Mouse (Mus musculus) liver, embryonic 14 days (tissue): ENCODE data around the gene Tnfsfm13. TPM values are rescaled to one million over a fixed set of nuclear protein-coding genes. Genes with fewer than 3 reads are reported as not detected.

Experiments used
- polyA plus RNA-seq: library from polyadenylated mRNA; depleted of rRNA; stranded (reverse); fragments of >200 nt; gene quantifications from 2 replicates; pipeline ENCODE4 v1.2.3, GENCODE M21; 2012; rRNA removed

The Tnfsfm13 gene
- polyA plus RNA-seq, result 0.77 and 0.86 TPM in 2 replicates

DNA sequence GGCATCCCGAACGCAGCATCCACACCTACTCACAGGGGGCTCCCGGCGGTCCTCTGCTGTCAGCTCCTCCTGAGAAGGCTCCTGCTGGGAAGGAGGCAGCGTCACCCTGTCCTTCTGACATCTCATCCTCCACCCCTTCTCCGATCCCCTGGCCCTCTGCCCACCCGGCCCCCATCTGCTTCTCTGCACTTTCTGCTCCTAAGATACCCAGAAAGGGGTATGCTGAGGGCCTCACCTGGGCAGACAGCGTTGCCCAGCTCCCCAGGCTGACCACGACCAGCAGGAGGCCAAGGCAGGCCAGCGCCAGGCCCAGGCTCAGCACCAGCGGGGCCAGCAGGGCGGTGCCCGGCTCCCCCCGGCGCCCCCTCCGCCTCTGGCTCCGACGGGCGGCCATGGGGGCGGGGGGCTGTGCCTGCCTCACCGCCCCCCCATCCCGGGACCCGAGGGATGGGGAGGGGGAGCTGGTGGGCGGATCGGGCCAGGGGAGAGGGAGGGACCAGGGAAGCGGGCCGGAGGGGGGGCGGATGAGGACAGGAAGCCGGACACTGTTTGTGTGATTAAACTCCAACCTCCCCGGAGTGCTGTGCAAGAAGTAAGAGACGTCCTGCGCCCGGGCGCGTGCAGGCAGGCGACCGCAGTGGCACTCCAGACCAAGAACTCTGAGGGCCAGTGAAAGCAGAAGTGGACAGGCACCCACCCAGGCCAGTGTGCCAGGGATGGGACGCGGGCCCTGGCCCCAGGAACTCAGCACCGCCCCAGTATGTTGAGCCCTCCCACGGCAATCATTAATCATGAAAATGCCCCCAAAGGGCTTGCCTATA lies at the start of gene Tnfsfm13, which contains the start of gene Tnfsf12:
TSS of gene Tnfsfm13 (minus strand) at position 738 of the 821 bp plus-strand sequence.
TSS of gene Tnfsf12 (minus strand) at position 489 of the 821 bp plus-strand sequence.

DNA sequence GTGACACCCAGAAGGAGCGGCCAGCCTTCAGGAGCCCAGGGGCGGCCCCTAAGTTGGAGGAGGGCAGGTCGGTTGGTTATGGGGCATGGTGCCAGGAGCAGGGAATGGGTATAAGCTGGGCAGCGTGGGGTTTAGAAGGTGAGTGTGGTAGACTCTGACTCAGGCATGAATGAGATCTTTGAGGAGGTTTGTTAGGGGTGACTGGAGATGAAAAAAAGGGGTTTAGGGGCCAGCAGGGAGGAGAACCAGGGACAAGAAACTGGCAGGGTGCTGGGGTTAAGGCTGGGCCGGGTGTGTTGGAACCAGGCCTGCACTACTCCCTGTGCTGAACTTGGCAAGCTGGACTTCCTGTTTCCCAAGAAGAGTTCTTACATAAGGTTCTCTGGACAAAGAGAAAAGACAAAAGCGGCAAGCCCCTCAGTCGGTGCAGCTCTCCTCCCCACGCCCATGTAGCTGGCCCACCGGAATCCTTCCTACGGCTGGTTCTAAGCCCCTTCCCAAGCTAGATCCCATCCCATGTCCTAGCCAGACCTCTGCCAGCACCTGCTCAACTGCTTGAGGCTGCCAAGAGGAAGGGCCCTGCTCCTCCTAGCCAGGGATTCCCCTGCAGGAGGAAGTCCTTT lies 10.3 kb downstream of the Tnfsfm13 start, which contains the start of gene Tnfsf13:
TSS of gene Tnfsf13 (minus strand) at position 259 of the 623 bp plus-strand sequence.

DNA sequence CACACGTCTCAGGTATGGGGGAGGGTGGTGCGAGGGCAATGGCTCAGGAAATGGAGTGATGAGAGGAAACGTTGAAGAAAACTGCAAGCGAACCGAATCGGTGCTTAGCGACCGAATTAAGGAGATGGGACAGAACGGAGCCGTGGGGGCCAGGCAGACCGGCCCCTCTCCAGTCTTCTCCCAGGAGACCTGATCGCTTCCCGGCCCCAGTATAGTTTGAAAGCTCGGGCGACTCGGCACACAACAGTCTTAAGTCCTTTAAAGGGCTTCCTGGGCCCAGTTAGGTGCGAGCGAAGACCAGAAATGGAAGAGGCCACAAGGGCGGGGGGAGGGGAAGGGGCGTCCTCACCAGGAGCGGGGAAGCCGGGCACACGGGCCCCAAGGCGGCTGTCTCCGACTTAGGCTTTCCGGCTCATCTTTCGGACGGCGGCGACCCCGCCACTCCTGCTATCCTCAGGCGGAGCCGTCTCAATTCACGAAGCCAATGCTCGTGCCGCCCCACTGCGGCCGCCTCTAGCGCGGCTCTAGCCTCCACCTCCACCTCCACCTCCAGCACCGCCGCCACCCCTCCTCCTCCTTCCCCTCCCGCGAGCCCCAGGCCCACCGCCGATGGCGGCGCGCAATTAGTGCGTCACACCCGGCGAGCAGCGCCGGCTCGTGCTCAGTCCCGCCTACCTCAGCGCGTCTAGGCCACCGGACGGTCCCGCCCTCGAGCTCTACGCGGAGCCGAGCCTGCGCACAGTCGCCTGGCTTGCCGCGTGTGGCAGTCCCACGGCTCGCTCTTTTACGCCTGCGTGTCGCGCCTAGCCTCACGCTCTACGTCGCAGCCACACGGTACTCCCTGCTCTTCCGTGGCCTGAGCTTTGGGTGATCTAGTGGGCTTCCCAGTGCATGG lies 14.3 kb downstream of the Tnfsfm13 start, which contains the start of gene Senp3:
TSS of gene Senp3 (minus strand) at position 771 of the 895 bp plus-strand sequence.

DNA sequence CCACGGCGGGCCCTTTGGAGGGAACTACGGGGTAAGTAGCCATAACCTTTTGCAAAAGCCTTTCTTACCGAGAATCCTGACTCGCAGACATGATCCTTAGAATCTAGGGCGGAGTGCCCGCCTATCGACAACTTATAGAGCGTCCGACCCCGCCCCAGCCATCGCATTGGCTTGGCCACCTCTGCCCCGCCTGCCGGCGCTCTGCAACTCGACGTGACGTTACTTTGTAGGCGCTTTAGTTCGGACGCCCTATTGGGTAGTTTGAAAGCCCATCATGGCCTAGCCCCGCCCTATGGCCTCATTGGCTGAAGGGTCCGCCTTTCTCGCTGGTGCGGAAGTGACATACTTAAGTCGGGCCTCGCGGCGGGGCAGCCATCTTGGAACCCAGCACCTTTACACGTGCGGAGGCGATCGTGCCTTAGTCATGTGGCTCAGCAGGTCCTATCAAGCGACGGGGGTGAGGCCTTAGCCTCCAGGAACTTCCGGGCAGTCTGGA lies 23.6 kb downstream of the Tnfsfm13 start, which contains the start of gene Eif4a1:
TSS of gene Eif4a1 (minus strand) at position 213 of the 496 bp plus-strand sequence.

DNA sequence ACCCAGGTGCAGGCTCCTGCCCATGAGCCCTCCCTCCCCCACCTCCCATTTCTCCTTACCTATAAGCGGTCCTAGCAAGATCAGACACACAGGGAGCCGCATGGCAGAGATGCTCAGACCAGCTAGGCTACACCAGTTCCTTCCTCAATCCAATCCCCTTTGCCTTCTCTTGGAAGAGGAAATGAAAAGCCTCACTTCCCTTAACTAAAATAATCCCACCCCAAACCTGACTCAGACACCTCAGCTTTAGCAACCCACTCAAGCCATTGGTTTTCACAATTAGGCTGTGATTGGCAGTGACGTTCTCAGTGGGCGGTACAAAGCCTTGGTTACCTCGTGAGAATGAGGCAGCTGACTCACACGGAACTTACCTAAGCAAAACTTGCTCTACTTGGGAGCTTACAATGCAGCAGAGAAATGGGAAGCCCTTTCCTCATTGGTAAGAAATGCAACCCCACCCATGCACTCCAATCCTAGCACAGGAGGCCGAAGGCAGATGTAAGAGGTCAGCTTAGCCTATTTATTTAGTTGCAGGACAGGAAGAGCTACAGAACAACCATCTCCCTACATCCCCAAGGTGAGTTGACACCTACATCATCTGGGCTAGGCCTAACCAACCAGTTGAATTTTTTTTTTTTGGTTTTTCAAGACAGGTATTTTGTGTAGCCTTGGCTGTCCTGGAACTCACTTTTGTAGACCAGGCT lies 29.8 kb downstream of the Tnfsfm13 start, which contains the start of gene Cd68:
TSS of gene Cd68 (minus strand) at position 193 of the 704 bp plus-strand sequence.

DNA sequence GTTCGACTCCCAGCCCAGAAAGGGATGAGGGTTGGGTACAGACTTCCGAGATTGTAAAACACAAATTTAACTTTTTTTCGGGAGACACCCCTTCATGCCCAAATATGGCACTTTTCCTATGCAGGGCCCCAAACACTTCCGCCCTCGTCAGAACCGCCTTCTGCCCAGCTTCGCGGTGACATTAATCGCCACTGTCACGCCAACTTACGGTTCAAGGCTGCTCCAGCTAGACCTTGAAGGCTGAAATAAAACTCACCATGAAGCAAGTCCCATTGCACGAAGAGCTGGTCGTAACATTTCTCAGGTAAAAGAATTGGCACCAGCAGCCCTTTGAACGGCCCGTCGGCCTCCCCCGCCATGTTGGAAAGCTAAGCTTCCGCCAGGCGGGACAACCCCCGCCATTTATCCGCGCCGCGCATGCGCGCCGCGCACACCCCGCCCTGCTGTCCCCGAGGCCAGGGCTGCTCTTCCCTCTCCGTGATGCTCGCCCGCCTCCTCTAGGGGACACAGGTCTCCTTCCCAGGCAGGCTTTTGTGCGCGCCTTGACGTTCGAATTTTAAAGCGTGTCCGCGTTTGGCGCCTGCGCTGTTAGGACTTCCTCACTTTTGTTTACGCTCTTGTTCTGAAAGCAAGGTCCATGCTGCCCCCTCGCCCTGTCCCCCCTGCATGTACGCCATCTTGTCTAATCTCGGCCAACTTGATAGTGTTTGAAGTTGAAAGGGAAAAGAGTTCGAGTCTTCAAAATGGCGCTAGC lies 33.5 kb downstream of the Tnfsfm13 start, which contains the start of gene Mpdu1:
TSS of gene Mpdu1 (minus strand) at position 430 of the 754 bp plus-strand sequence.

DNA sequence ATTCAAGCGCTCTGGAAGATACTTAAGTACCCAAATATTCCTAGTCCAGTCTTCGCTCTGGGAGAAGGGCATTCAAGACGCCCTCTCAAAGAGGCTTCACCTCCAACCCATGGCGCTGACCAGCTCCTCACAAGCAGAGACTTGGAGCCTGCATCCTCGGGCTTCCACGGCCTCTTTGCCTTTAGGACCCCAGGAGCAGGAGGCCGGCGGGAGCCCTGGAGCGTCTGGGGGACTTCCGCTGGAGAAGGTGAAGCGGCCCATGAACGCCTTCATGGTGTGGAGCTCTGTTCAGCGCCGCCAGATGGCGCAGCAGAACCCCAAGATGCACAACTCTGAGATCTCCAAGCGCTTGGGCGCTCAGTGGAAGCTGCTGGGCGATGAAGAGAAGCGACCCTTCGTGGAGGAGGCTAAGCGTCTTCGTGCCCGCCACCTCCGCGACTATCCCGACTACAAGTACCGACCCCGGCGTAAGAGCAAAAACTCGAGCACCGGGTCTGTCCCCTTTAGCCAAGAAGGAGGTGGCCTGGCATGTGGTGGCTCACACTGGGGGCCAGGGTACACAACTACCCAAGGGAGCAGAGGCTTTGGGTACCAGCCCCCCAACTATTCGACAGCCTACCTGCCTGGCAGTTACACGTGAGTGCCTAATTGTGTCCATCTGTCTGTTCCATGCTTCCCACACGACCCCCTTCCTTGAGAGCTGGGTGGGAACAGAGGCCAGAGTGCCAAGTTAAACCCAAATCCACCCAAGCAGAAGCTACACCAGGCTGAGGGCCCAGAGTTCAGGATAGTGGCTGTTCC lies 40.4 kb downstream of the Tnfsfm13 start, which contains the start of gene Sox15:
TSS of gene Sox15 (plus strand) at position 51 of the 801 bp plus-strand sequence.

Other genes starting within 250 kb of the Tnfsfm13 start
- 0.01 and 0.06 TPM in 2 replicates for gene Dnah2, start 147.0 kb downstream of the Tnfsfm13 start, polyA plus RNA-seq
- gene Efnb3, start 135.9 kb downstream of the Tnfsfm13 start, polyA plus RNA-seq, result 0.90 and 0.99 TPM in 2 replicates
- gene Wrap53, start 115.8 kb downstream of the Tnfsfm13 start, polyA plus RNA-seq, result 8.8 and 10.8 TPM in 2 replicates
- gene Trp53, start 115.7 kb downstream of the Tnfsfm13 start, polyA plus RNA-seq, result 61.5 and 74.1 TPM in 2 replicates
- 17.8 and 21.7 TPM in 2 replicates for gene Atp1b2, start 90.2 kb downstream of the Tnfsfm13 start, polyA plus RNA-seq
- 19.1 and 24.0 TPM in 2 replicates for gene Shbg, start 78.2 kb downstream of the Tnfsfm13 start, polyA plus RNA-seq
- 5.7 and 7.0 TPM in 2 replicates for gene Sat2, start 74.1 kb downstream of the Tnfsfm13 start, polyA plus RNA-seq
- 21.3 and 22.6 TPM in 2 replicates for gene Fxr2, start 63.1 kb downstream of the Tnfsfm13 start, polyA plus RNA-seq
- 0.02 and 0.09 TPM in 2 replicates for gene Sox15, start 40.8 kb downstream of the Tnfsfm13 start, polyA plus RNA-seq
- gene Mpdu1, start 33.5 kb downstream of the Tnfsfm13 start, polyA plus RNA-seq, result 34.7 and 42.4 TPM in 2 replicates
- gene Cd68, start 29.9 kb downstream of the Tnfsfm13 start, polyA plus RNA-seq, result 7.8 and 10.5 TPM in 2 replicates
- 445 and 498 TPM in 2 replicates for gene Eif4a1, start 23.7 kb downstream of the Tnfsfm13 start, polyA plus RNA-seq
- 46.2 and 57.7 TPM in 2 replicates for gene Senp3, start 14.0 kb downstream of the Tnfsfm13 start, polyA plus RNA-seq
- 0.29 and 0.31 TPM in 2 replicates for gene Tnfsf13, start 10.3 kb downstream of the Tnfsfm13 start, polyA plus RNA-seq
- gene Tnfsf12, start 249 bp downstream of the Tnfsfm13 start, polyA plus RNA-seq, result 3.4 and 3.8 TPM in 2 replicates
- 12.7 and 15.6 TPM in 2 replicates for gene Polr2a, start 62.5 kb upstream of the Tnfsfm13 start, polyA plus RNA-seq
- 0.03 TPM in 1 of 2 replicates, not detected in the other for gene Slc35g3, start 65.9 kb upstream of the Tnfsfm13 start, polyA plus RNA-seq
- 1.2 and 1.5 TPM in 2 replicates for gene Zbtb4, start 69.8 kb upstream of the Tnfsfm13 start, polyA plus RNA-seq
- gene Chrnb1, start 99.8 kb upstream of the Tnfsfm13 start, polyA plus RNA-seq, result 0.69 and 1.5 TPM in 2 replicates
- 0.40 and 0.51 TPM in 2 replicates for gene Fgf11, start 105.8 kb upstream of the Tnfsfm13 start, polyA plus RNA-seq
- gene Tmem102, start 109.5 kb upstream of the Tnfsfm13 start, polyA plus RNA-seq, result 0.24 and 0.25 TPM in 2 replicates
- gene Gm39566, start 119.2 kb upstream of the Tnfsfm13 start, polyA plus RNA-seq, result not detected in 2 replicates
- gene Spem2, start 122.4 kb upstream of the Tnfsfm13 start, polyA plus RNA-seq, result not detected in 2 replicates
- not detected in 2 replicates for gene Spem1, start 126.1 kb upstream of the Tnfsfm13 start, polyA plus RNA-seq
- gene Nlgn2, start 141.7 kb upstream of the Tnfsfm13 start, polyA plus RNA-seq, result 2.1 and 2.2 TPM in 2 replicates
- gene Tmem256, start 142.4 kb upstream of the Tnfsfm13 start, polyA plus RNA-seq, result 155 and 183 TPM in 2 replicates
- gene Plscr3, start 150.3 kb upstream of the Tnfsfm13 start, polyA plus RNA-seq, result 16.2 and 19.8 TPM in 2 replicates
- gene Tnk1, start 162.6 kb upstream of the Tnfsfm13 start, polyA plus RNA-seq, result 1.2 and 1.3 TPM in 2 replicates
- not detected in 2 replicates for gene Tmem95, start 181.9 kb upstream of the Tnfsfm13 start, polyA plus RNA-seq
- gene Kctd11, start 185.3 kb upstream of the Tnfsfm13 start, polyA plus RNA-seq, result 0.76 and 0.89 TPM in 2 replicates
- 2.7 and 3.3 TPM in 2 replicates for gene Acap1, start 199.4 kb upstream of the Tnfsfm13 start, polyA plus RNA-seq
- 0.40 and 0.53 TPM in 2 replicates for gene 2810408A11Rik, start 204.9 kb upstream of the Tnfsfm13 start, polyA plus RNA-seq
- 16.6 and 20.3 TPM in 2 replicates for gene Neurl4, start 205.0 kb upstream of the Tnfsfm13 start, polyA plus RNA-seq
- 75.3 and 87.1 TPM in 2 replicates for gene Gps2, start 217.8 kb upstream of the Tnfsfm13 start, polyA plus RNA-seq
- gene Eif5a, start 225.9 kb upstream of the Tnfsfm13 start, polyA plus RNA-seq, result 866 and 1,005 TPM in 2 replicates
- 0.15 and 0.21 TPM in 2 replicates for gene Ybx2, start 239.7 kb upstream of the Tnfsfm13 start, polyA plus RNA-seq